Mouse (Mus musculus): ENCODE data around the gene Fam217a. TPM values are rescaled to one million over a fixed set of nuclear protein-coding genes. Genes with fewer than 3 reads are reported as not detected.
"Not testable (repeated sequence)": the region's sequence is repeated elsewhere in the genome, so short reads cannot be mapped to it uniquely, and the experiment has no call there.

Fam217a gene
- polyA plus RNA-seq, 1 experiment, result 0.88 TPM

- no peaks in the 10 kb centered on the region for H3K4me1 ChIP-seq (ENCODE audit: control insufficient read depth, insufficient read depth, low read length)
- H3K27ac ChIP-seq (ENCODE audit: insufficient read depth, low read length), result no peak overlapping the region
- TF ChIP-seq POLR2A (IDR thresholded peaks at IDR 0.05; ENCODE audit: extremely low read depth, insufficient read depth, low read length) (no peak), CTCF (IDR thresholded peaks at IDR 0.05; ENCODE audit: extremely low read depth, insufficient read depth, low read length) (no peak)
- H3K4me3 ChIP-seq (ENCODE audit: insufficient read depth, low read length), result no peak overlapping the region
These were observed 32.8 kb upstream of the Fam217a start for GRCm38 (mm10) chr13:34956901-34957300.

GRCm38 (mm10) chr13:34951437-34951836, 27.3 kb upstream of the Fam217a start:
- H3K27ac ChIP-seq (ENCODE audit: insufficient read depth, low read length); H3K4me3 ChIP-seq (ENCODE audit: insufficient read depth, low read length); H3K4me1 ChIP-seq (ENCODE audit: control insufficient read depth, insufficient read depth, low read length): not testable (repeated sequence)

- Histone ChIP-seq H3K4me1 (ENCODE audit: control insufficient read depth, insufficient read depth, low read length) (no peaks in the 10 kb centered on the region), H3K27ac (ENCODE audit: insufficient read depth, low read length) (no peak overlapping the region), H3K4me3 (ENCODE audit: insufficient read depth, low read length) (no peak overlapping the region)
- TF ChIP-seq CTCF (IDR thresholded peaks at IDR 0.05; ENCODE audit: extremely low read depth, insufficient read depth, low read length), result no peak
- no peak for TF ChIP-seq POLR2A (IDR thresholded peaks at IDR 0.05; ENCODE audit: extremely low read depth, insufficient read depth, low read length)
These were observed 18.3 kb upstream of the Fam217a start for GRCm38 (mm10) chr13:34942370-34942769.

GRCm38 (mm10) chr13:34934931-34935644, 11.0 kb upstream of the Fam217a start:
- Histone ChIP-seq H3K27ac (ENCODE audit: insufficient read depth, low read length) (no peak overlapping the region), H3K4me3 (ENCODE audit: insufficient read depth, low read length) (no peak overlapping the region), H3K4me1 (ENCODE audit: control insufficient read depth, insufficient read depth, low read length) (no peaks in the 10 kb centered on the region)
- TF ChIP-seq CTCF (IDR thresholded peaks at IDR 0.05; ENCODE audit: extremely low read depth, insufficient read depth, low read length) (no peak), POLR2A (IDR thresholded peaks at IDR 0.05; ENCODE audit: extremely low read depth, insufficient read depth, low read length) (no peak)

GRCm38 (mm10) chr13:34916520-34917167, 7.5 kb downstream of the Fam217a start:
- Histone ChIP-seq H3K4me3 (ENCODE audit: insufficient read depth, low read length) (no peak overlapping the region), H3K27ac (ENCODE audit: insufficient read depth, low read length) (no peak overlapping the region), H3K4me1 (ENCODE audit: control insufficient read depth, insufficient read depth, low read length) (no peaks in the 10 kb centered on the region)
- TF ChIP-seq CTCF (IDR thresholded peaks at IDR 0.05; ENCODE audit: extremely low read depth, insufficient read depth, low read length) (no peak), POLR2A (IDR thresholded peaks at IDR 0.05; ENCODE audit: extremely low read depth, insufficient read depth, low read length) (no peak)

- TF ChIP-seq CTCF (IDR thresholded peaks at IDR 0.05; ENCODE audit: extremely low read depth, insufficient read depth, low read length), result no peak
- TF ChIP-seq POLR2A (IDR thresholded peaks at IDR 0.05; ENCODE audit: extremely low read depth, insufficient read depth, low read length), result no peak
- Histone ChIP-seq H3K4me1 (ENCODE audit: control insufficient read depth, insufficient read depth, low read length) (no peaks in the 10 kb centered on the region), H3K4me3 (ENCODE audit: insufficient read depth, low read length) (no peak overlapping the region), H3K27ac (ENCODE audit: insufficient read depth, low read length) (no peak overlapping the region)
These were observed 9.5 kb downstream of the Fam217a start for GRCm38 (mm10) chr13:34914614-34915013.

GRCm38 (mm10) chr13:34892871-34893270, 31.2 kb downstream of the Fam217a start:
- TF ChIP-seq CTCF (IDR thresholded peaks at IDR 0.05; ENCODE audit: extremely low read depth, insufficient read depth, low read length), result no peak
- no peak for TF ChIP-seq POLR2A (IDR thresholded peaks at IDR 0.05; ENCODE audit: extremely low read depth, insufficient read depth, low read length)
- no peak overlapping the region for H3K27ac ChIP-seq (ENCODE audit: insufficient read depth, low read length)
- no peaks in the 10 kb centered on the region for H3K4me1 ChIP-seq (ENCODE audit: control insufficient read depth, insufficient read depth, low read length)
- no peak overlapping the region for H3K4me3 ChIP-seq (ENCODE audit: insufficient read depth, low read length)

GRCm38 (mm10) chr13:34876481-34876880, 47.6 kb downstream of the Fam217a start:
- Histone ChIP-seq H3K4me3 (ENCODE audit: insufficient read depth, low read length) (peak overlapping the region; percentile 71; the same call in 1 of the 2 replicates), H3K27ac (ENCODE audit: insufficient read depth, low read length) (no peak overlapping the region), H3K4me1 (ENCODE audit: control insufficient read depth, insufficient read depth, low read length) (no peaks in the 10 kb centered on the region; the same call in 1 of the 2 replicates)
- TF ChIP-seq CTCF (IDR thresholded peaks at IDR 0.05; ENCODE audit: extremely low read depth, insufficient read depth, low read length) (no peak), POLR2A (IDR thresholded peaks at IDR 0.05; ENCODE audit: extremely low read depth, insufficient read depth, low read length) (no peak)

GRCm38 (mm10) chr13:34875741-34876445, 48.2 kb downstream of the Fam217a start:
- Histone ChIP-seq H3K4me1 (ENCODE audit: control insufficient read depth, insufficient read depth, low read length) (no peaks in the 10 kb centered on the region; the same call in 1 of the 2 replicates), H3K27ac (ENCODE audit: insufficient read depth, low read length) (peak overlapping the region; percentile 93), H3K4me3 (ENCODE audit: insufficient read depth, low read length) (peak overlapping the region; percentile 71)
- TF ChIP-seq POLR2A (IDR thresholded peaks at IDR 0.05; ENCODE audit: extremely low read depth, insufficient read depth, low read length), result no peak
- no peak for TF ChIP-seq CTCF (IDR thresholded peaks at IDR 0.05; ENCODE audit: extremely low read depth, insufficient read depth, low read length)

Data from cortical plate, adult 2 months (tissue).